Mouse (Mus musculus): ENCODE measurements around the gene Gm49353. TPM values are rescaled to one million over a fixed set of nuclear protein-coding genes. Genes with fewer than 3 reads are reported as not detected.

The Gm49353 gene
- polyA plus RNA-seq, 2 experiments: not detected

DNA sequence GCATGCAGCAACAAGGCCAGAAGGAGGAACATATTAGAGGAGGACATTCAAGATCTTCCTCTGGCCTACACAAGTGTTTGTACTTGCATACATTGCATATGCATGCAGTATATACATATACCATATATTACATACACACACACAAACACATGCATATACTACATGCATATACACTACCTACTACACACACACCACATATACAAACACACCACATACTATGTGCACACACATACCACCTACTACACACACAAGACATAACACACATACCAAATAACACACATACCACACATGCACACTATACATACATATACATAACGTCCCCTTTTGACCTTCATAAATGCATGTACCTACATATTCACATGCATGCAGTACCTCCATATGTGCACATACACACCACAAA lies 1.9 kb downstream of the Gm49353 start:
- ATAC-seq (ENCODE audit: low FRiP score, low read depth) (no peak), DNase-seq (ENCODE audit: low spot score) (no peak)
- H3K27me3 ChIP-seq (ENCODE audit: control insufficient read depth, insufficient read depth, low read length): no peaks in the 10 kb centered on the region
- H3K9me3 ChIP-seq (ENCODE audit: control insufficient read depth, low read length): peaks cover 5% of the 10 kb centered on the region; the same call in 1 of the 2 replicates
- H3K4me3 ChIP-seq (replicated peaks; ENCODE audit: low read length): no peak overlapping the region
- H3K4me2 ChIP-seq (replicated peaks; ENCODE audit: low read depth, low read length, severe bottlenecking): no peak overlapping the region
- TF ChIP-seq POLR2A (IDR thresholded peaks at IDR 0.05; ENCODE audit: borderline replicate concordance, extremely low read depth, insufficient read depth, insufficient read length): no peak
- no peaks in the 10 kb centered on the region for H3K36me3 ChIP-seq (ENCODE audit: control insufficient read depth, insufficient read depth, low read length)
- no peak overlapping the region for H3K9ac ChIP-seq (ENCODE audit: low read depth, low read length, severe bottlenecking)
- H3K27ac ChIP-seq (replicated peaks; ENCODE audit: low read depth, low read length): no peak overlapping the region
- 90% methylated on average over 1 of the region's 1 CpGs for WGBS
- H3K4me1 ChIP-seq (ENCODE audit: control insufficient read depth, insufficient read depth, low read length): no peaks in the 10 kb centered on the region

GRCm38 (mm10) chr10:29206730-29207129 lies 8.0 kb downstream of the Gm49353 start:
- Histone ChIP-seq H3K4me2 (replicated peaks; ENCODE audit: low read depth, low read length, severe bottlenecking) (no peak overlapping the region), H3K4me3 (replicated peaks; ENCODE audit: low read length) (no peak overlapping the region), H3K27me3 (ENCODE audit: control insufficient read depth, insufficient read depth, low read length) (no peaks in the 10 kb centered on the region), H3K27ac (replicated peaks; ENCODE audit: low read depth, low read length) (no peak overlapping the region), H3K9ac (ENCODE audit: low read depth, low read length, severe bottlenecking) (no peak overlapping the region), H3K9me3 (ENCODE audit: control insufficient read depth, low read length) (no peaks in the 10 kb centered on the region), H3K4me1 (ENCODE audit: control insufficient read depth, insufficient read depth, low read length) (no peaks in the 10 kb centered on the region; the same call in 1 of the 2 replicates), H3K36me3 (ENCODE audit: control insufficient read depth, insufficient read depth, low read length) (no peaks in the 10 kb centered on the region)
- peak; percentile 44; the same call in 1 of the 2 replicates for ATAC-seq (ENCODE audit: low FRiP score, low read depth)
- peak; percentile 63 for DNase-seq (ENCODE audit: low spot score)
- no peak for TF ChIP-seq POLR2A (IDR thresholded peaks at IDR 0.05; ENCODE audit: borderline replicate concordance, extremely low read depth, insufficient read depth, insufficient read length)

GRCm38 (mm10) chr10:29208735-29209134 lies 10.0 kb downstream of the Gm49353 start:
- Histone ChIP-seq H3K4me2 (replicated peaks; ENCODE audit: low read depth, low read length, severe bottlenecking) (no peak overlapping the region), H3K4me1 (ENCODE audit: control insufficient read depth, insufficient read depth, low read length) (no peaks in the 10 kb centered on the region; the same call in 1 of the 2 replicates), H3K27ac (replicated peaks; ENCODE audit: low read depth, low read length) (no peak overlapping the region), H3K9me3 (ENCODE audit: control insufficient read depth, low read length) (no peaks in the 10 kb centered on the region), H3K9ac (ENCODE audit: low read depth, low read length, severe bottlenecking) (no peak overlapping the region), H3K27me3 (ENCODE audit: control insufficient read depth, insufficient read depth, low read length) (no peaks in the 10 kb centered on the region), H3K36me3 (ENCODE audit: control insufficient read depth, insufficient read depth, low read length) (no peaks in the 10 kb centered on the region), H3K4me3 (replicated peaks; ENCODE audit: low read length) (no peak overlapping the region)
- ATAC-seq (ENCODE audit: low FRiP score, low read depth) (no peak), DNase-seq (ENCODE audit: low spot score) (no peak)
- no peak for TF ChIP-seq POLR2A (IDR thresholded peaks at IDR 0.05; ENCODE audit: borderline replicate concordance, extremely low read depth, insufficient read depth, insufficient read length)
- 48% methylated on average over 3 of the region's 3 CpGs for WGBS

GRCm38 (mm10) chr10:29211453-29211852 lies 12.7 kb downstream of the Gm49353 start, which contains the start of gene 9330159F19Rik:
9330159F19Rik (plus strand) TSS chr10:29211606.
- Histone ChIP-seq H3K9me3 (ENCODE audit: control insufficient read depth, low read length) (no peaks in the 10 kb centered on the region), H3K4me1 (ENCODE audit: control insufficient read depth, insufficient read depth, low read length) (no peaks in the 10 kb centered on the region; the same call in 1 of the 2 replicates), H3K9ac (ENCODE audit: low read depth, low read length, severe bottlenecking) (no peak within 1 kb of the TSS), H3K27me3 (ENCODE audit: control insufficient read depth, insufficient read depth, low read length) (no peaks in the 10 kb centered on the region), H3K4me3 (replicated peaks; ENCODE audit: low read length) (no peak within 1 kb of the TSS), H3K36me3 (ENCODE audit: control insufficient read depth, insufficient read depth, low read length) (no peaks in the 10 kb centered on the region), H3K4me2 (replicated peaks; ENCODE audit: low read depth, low read length, severe bottlenecking) (no peak within 1 kb of the TSS), H3K27ac (replicated peaks; ENCODE audit: low read depth, low read length) (no peak within 1 kb of the TSS)
- 3% methylated on average over 4 of the region's 4 CpGs for WGBS
- DNase-seq (ENCODE audit: low spot score) (peak; percentile 69), ATAC-seq (ENCODE audit: low FRiP score, low read depth) (peak; percentile 89)
- no peak for TF ChIP-seq POLR2A (IDR thresholded peaks at IDR 0.05; ENCODE audit: borderline replicate concordance, extremely low read depth, insufficient read depth, insufficient read length)

GRCm38 (mm10) chr10:29213534-29214100 lies 14.9 kb downstream of the Gm49353 start:
- no peak for ATAC-seq (ENCODE audit: low FRiP score, low read depth)
- WGBS: 58% methylated on average over 3 of the region's 3 CpGs
- DNase-seq (ENCODE audit: low spot score): no peak
- H3K4me3 ChIP-seq (replicated peaks; ENCODE audit: low read length): no peak overlapping the region
- H3K4me2 ChIP-seq (replicated peaks; ENCODE audit: low read depth, low read length, severe bottlenecking): no peak overlapping the region
- no peak overlapping the region for H3K9ac ChIP-seq (ENCODE audit: low read depth, low read length, severe bottlenecking)
- H3K36me3 ChIP-seq (ENCODE audit: control insufficient read depth, insufficient read depth, low read length): no peaks in the 10 kb centered on the region
- TF ChIP-seq POLR2A (IDR thresholded peaks at IDR 0.05; ENCODE audit: borderline replicate concordance, extremely low read depth, insufficient read depth, insufficient read length): no peak
- H3K9me3 ChIP-seq (ENCODE audit: control insufficient read depth, low read length): no peaks in the 10 kb centered on the region
- H3K27ac ChIP-seq (replicated peaks; ENCODE audit: low read depth, low read length): no peak overlapping the region
- H3K4me1 ChIP-seq (ENCODE audit: control insufficient read depth, insufficient read depth, low read length): no peaks in the 10 kb centered on the region; the same call in 1 of the 2 replicates
- no peaks in the 10 kb centered on the region for H3K27me3 ChIP-seq (ENCODE audit: control insufficient read depth, insufficient read depth, low read length)

All from limb, embryonic 14.5 days (tissue).